Mouse (Mus musculus) frontal cortex, postnatal 14 days (tissue): ENCODE measurements around the gene Rps24.
"Not testable (repeated sequence)": the region's sequence is repeated elsewhere in the genome, so short reads cannot be mapped to it uniquely, and the experiment has no call there.

Source experiments
- DNase-seq, 2 experiments: peaks; one replicate each; pipeline ENCODE4 v3.0.0; 2022; ENCODE audit warnings: low spot score in 2 of 2

The Rps24 gene

DNA sequence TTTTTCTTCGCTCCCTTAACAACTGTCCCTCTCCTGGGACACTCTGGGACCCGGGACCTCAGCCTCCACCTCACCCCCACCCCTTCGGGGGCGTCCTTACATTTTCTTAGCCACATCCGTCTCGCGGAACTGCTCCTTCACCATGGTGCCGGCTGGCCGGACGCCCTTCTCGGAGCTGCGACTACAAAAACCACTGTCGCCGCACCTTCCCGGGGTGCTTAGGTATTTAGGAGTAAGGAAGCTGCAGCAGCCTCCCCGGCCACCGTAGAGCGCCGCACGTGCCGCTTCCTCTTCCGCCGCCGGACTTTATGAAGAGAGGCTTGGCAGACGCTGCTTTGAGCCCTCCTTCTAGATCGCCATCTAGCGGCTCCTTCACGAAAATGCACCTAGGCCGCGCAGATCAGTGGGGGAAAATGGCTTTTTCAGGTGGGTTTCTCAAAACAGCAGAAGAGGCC is at the start of gene Rps24, which contains the start of gene Polr3a:
TSS of gene Rps24 (plus strand) at position 353 of the 455 bp plus-strand sequence.
TSS of gene Polr3a (minus strand) at position 286 of the 455 bp plus-strand sequence.
- peak; percentile 87 for DNase-seq

DNA sequence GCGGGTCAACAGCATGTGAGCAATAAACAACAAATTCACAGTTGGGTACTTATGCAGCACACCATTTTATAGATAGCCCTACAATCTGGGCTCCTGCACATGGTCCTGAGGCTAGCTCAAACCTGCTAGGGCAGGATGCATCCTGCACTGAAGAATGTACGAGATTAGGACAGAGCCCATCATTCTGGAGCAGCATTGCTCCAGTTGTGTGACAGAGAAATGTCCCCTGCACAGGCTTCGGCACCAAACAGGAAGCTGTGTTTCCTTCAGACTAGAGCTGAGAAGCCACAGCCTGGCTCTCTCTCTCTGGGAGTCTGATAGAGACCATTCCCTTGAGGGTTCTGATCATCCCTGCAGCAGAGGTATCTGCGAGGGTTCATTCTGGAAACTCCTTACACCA is 43.4 kb upstream of the Rps24 start:
- DNase-seq: not testable (repeated sequence)

DNA sequence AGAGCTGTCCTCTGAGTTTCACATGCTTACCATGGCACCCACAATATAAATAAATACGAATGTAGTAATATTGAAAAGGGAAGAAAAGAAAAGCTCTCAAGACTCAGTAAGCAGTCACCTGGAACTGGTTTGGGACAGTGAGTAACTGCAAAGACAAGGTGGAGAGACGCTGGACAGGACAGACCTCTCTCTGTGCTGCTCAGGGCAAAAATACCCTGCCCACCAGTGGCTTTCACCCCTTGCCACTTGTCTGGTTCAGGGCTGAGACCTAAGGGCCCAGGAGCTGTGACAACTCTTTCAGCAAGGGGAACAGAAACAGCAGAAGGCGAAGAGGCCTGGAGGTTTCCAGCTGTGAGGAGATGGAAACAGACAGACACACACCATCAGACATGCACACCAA is 28.7 kb upstream of the Rps24 start:
- DNase-seq: no peak

DNA sequence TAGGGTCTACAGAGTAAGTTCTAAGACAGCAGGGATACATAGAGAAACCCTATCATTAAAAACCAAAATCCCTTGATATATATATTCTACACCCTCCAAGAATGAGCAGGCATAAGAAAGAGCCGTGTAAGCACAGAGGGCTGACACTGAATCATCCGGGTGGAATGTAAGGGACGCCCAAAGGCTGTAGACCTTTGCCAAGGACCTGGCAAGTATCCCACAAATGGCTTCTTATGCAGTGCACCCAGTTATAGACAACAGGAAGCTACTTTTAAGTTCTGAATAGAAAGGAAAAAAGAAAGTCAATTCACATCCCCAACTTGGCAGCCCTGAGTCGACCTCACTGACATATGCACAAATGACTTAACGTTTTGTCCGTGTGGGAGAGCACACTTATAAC is 18.1 kb upstream of the Rps24 start:
- DNase-seq: no peak

DNA sequence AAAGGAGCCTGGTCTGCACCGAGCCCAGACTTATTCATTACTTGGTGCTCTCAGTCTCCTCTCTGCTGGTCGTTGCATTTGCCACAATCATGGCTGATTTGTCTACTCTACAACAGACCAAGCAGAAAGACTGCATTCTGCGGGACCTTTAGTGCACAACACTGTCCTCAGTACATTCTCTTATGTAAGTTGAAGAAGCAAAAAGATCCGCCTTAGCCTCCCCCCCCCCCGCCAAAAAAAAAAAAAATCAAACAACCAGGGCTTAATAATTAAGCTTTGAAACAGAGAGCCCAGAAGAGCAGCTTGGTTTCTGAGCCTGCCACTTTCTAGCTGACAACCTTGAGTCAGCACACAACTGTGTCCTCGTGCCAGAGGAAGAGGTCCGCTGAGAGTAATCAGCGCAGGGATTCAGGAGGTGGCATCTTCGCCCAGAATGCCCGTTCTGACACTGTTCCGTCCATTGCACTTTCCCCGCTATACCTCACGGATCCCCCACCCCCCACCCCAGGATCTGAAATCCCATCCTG is 621 bp upstream of the Rps24 start:
- DNase-seq: no peak

DNA sequence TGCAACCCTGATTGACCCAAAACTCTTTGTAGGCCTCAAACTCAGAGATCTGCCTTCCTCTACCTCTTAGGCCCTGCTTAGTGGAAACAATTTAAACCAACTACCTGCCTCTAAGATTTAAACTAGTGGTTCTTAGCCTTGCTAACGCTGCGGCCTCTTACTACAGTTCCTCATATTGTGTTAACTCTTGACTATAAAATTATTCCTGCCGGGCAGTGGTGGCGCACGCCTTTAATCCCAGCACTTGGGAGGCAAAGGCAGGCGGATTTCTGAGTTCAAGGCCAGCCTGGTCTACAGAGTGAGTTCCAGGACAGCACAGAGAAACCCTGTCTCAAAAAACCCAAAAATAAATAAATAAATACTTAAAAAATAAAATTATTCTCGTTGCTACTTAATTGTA is 2.8 kb downstream of the Rps24 start:
- DNase-seq: not testable (repeated sequence)

DNA sequence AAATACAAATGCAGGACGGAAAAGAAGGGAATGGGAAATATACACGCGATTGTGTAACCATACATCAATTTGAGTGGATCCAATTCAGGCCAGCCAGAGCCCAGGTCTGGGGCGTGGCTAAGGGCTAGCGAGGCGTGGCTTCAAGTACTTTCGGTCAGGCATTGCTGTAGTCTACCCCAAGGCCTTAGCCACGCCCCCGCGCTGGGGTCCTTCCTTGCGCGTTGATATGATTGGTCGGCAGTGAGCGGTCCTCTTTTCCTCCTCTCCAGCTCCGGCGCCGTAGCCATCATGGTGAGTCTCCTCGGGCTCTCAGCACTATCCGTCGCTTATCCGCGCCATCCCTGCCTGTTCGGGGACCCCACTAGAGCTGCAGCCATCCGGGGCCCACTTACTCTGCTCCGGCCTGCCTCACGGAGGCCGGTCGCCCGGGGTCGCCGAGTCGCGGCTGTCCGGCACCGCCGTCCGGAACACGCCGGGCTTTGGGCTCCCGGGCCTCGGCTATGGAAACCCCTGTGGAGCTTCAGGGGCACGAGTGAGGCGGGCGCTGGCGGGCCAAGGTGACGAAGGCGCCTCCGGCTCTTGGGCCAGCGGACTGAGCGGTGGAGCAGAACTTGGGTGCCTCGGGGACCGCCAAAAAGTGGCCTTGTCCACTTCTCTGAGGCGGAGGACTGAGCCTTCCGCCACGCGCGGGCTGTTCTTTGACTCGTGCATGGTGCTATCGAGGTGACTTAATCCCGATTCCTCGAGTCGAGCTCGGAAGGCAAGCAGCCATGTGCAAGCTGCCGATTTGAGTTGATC is 3.7 kb downstream of the Rps24 start:
- DNase-seq: peak; percentile 96 to 99

DNA sequence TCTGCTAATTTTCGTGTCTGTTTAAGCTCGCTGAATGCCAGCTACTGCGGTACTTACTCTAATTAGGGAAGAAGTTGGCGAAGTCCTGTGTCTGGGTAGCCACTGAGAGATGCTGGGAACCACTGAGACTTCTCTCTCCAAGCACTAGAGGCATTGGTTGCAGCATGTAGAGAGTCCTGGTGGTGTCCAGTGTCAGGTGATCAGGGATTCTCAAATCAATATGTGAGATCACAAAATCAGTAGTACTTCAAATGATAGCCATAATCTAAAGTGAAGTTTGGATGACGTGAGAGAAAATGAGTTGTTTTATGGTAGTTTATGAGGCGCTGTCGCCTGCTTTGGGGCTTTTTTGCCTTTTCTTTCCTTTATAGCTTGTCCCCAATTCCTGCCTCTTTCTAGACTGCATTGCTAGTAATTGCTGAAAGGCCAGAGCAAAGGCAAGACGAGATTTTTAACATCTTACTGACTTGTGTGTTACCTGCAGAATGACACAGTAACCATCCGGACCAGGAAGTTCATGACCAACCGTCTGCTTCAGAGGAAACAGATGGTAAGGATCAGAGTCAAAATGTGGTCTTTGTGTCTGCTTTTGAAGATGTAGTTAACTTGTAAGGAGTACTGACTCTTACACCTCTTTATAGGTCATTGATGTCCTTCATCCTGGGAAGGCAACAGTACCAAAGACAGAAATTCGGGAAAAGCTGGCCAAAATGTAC is 4.5 kb downstream of the Rps24 start:
- DNase-seq: no peak

DNA sequence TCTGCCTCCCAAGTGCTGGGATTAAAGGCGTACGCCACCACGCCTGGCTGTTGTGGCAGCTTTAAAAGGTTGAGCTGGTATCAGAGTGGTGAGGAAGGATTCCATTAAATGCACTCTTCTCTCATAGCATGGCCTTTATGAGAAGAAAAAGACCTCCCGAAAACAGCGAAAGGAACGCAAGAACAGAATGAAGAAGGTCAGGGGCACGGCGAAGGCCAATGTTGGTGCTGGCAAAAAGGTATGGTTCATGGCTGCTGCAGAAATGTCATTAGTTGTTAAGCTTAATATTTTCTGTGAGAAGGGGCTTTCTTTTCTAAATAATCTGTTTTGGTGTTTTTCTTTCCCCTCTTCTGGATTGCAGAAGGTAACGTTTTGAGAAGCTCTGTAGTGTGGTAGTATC is 6.3 kb downstream of the Rps24 start:
- no peak for DNase-seq

DNA sequence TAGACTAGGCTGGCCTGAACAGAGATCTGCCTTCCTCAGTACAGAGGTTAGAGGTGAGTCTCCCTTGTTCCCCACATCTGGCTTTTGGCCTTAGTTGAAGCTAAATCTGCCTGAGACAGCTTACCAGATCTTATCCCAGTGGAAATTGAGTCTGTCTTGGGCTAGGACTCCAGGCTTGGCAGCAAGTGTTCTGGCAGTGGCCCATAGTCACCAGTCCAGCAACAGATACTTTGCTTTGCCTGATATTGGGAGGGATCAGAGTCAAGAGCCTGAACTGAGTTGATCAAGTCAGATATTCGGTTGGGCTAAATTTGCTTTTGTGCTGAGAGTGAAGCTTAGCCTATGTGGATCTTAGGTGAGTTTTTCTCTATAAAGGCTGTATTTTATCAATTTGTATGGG is 9.6 kb downstream of the Rps24 start:
- no peak for DNase-seq

DNA sequence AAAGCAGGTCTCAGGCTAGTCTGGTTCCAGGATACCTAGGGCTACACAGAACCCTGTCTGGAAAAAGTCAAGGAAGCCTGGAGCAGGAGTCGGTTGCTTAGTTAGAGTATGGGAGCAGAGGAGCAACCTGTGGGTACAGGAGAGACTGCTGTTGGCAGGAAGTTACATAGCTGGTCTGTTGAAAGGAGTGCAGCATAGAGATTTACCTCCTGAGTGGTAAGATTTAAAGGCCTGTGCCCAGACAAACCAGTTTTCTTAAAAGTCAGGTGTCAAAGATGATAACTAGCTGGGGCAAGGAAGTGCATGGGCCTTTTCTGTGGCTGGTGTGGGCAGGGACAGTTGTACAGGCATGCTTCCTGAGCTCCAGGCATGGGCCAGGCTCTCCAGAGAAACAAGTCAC is 10.5 kb downstream of the Rps24 start:
- DNase-seq: no peak

DNA sequence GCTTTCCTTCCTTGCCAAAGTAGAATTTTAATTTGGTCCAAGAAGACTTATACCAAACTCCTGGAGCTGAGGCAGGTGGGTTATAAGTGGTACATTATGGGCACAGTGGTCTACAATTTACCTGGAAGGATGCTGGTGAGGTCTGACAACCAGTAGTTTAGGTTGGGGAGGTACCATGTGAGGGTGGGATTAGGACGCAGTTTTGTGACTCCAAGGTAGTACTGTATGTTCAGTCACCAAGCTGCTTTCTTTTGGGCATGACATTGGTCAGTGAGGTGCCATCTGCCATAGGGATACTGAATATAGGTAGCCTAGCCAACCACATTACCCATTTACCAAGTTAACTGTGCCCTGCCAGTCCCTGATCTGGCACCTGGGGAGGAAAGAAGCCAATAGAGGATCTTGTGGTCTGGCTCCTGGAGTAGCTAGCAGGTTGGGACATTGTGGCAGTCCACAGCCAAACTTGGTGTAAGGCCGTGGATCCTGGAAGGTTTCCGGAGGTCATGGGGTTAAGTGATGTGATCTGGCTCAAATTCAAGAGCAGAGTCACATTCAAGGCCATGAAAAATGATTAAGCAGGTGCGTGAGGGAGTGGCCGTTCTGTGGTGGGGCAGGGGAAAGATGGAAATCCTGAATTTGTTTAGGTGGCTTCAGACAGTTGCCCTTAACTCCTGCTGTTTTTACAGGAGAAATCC is 11.8 kb downstream of the Rps24 start:
- DNase-seq: no peak

DNA sequence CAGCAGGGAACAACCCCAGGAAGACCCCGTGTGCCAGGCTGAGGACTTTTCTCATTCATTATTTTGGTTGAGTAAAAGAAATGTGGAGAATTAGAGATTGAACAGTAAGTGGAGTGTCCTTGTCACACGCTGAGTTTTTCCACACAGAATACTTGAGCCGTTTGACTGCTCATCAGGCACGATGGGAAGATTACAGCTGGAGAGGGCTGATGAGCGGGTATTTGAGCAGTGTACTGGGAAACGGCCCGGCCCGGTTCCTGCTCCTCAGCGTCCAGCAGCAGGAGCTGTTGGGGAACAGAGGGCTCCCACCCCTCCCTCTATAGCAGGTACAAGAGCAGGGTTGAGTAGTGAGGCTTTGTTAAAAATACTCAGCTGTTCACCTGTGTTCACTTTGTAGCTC is 12.6 kb downstream of the Rps24 start:
- no peak for DNase-seq

DNA sequence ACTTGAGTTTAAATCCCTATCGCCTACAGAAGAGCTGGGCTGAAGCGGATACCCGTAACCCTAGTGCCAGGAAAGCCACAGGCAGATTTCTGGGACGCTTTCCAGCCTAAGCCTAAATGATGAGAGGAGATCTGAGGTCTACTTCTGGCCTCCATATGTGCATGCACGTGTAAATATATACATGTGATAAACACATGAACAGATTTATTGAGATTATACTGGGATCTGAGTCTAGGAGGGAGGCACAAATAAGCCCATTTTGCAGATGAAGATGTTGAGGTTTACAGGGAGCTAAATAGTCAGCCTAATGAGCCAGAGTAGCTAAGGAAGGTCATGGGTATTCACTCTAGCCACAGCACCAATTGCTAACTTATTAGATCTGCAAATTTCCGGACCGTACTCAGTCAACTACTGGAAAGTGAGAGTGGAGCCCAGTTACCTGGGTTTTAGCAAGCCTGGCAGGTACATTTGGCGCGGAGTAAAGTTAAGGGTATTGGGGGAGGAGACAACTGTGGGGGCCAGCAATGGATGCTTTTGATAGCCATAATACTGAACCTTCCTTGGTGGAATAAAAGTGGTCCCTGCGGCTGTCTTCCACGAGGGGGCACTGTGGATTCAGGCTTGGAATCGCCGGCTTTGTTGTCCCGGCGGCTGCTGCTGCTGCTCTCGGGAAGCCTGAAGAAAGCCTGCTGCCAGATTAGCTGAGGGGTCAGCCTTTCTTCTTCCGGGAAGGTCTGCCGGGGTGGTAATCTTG is 13.3 kb downstream of the Rps24 start:
- DNase-seq: peak; percentile 65 to 87

DNA sequence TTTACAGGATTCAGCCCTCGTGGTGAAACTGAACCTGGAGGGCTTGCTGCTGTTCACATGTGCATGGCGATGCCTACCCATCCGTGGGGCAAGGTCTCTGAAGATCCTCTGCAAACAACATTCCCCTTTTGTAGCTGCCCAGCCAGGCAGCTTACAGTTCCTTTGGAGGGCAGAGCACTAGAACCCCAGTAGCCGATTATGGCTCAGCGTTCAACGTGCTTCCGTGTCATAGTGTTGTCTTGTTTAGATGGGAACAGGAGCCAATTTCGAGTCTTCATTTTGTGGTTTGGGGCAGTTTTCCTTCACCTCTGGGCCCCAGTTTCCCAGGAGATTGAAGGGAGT is 13.9 kb downstream of the Rps24 start:
- DNase-seq: no peak

DNA sequence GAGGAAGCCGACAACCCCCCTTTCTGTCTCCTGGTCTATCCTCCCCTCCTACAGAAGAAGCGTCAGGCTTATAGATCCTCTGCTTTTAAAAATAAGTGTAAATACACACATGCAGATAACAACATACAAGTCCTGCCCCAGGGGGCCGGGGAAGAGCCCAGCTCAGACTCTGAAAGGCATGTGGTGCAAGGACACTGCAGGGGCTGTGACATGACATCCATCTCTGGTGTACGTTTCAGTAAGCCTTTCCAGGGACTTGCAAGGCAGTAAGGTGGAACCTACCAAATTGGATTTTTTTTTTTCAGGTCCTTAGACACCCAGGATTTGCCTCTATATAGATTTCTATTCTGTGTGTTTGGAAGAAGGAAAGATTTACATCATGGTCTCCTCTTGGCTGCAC is 14.3 kb downstream of the Rps24 start:
- DNase-seq: no peak

DNA sequence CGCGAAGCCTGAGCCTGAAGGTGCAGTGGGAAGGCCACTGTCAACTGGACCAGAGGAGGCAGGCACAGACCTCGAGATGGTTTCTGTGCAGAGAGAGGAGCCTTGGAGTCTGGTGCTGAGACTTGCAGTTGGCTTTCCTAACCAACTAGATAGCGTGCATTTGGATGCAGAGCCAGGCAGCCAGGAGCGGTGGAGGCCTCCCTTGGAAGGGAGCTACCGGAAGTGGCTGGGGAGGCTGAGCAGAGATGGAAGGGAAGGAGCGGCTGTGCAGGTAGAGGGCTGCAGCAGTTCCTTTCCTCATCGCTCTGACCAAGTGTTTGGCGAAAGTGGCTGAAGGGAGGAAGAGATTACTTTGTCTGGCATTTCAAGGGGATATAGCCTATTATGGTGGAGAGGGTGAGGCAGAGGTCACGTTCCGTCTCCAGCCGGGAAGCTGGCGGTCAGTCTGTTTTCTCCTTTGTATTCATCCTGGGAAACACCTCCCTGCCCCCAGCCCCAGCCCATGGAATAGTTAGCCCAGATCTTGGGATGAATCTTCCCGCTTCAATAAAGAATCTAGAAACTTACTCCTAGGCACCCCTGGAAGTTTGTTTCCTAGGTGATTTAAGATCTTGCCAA is 20.6 kb downstream of the Rps24 start:
- DNase-seq: no peak

DNA sequence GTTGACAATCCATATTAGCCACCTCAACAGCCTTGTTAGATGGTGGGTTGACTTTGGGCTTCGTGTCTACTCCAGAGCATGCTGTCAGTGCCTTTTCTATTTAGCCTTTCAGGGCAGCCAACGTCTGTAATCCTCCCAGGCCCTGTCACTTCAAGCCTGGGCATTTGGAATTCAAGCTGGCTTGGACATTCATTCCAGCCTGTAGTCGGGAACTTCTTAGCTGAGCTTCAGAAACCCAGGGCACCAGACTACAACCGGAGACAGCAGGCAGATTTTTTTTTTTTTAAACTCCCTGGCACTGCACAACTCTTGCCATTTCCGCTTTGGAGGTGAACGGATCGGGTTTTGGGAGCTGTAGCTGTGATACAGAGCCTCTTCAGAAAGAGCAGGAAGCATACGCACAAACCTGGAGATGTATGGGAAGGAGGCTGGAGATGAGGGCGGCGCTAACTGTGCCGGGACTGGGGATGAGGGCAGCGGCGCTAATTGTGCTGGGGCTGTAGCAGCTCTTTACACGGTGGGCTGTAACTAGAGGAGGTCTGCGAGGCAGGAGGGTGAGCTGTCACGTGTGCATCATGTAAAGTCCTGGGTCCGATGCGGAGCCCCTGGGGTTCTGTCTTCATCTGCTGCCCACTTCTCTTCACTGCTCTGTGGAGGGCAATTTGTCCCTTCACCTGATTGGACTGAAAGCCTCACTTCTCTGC is 21.3 kb downstream of the Rps24 start:
- no peak for DNase-seq

DNA sequence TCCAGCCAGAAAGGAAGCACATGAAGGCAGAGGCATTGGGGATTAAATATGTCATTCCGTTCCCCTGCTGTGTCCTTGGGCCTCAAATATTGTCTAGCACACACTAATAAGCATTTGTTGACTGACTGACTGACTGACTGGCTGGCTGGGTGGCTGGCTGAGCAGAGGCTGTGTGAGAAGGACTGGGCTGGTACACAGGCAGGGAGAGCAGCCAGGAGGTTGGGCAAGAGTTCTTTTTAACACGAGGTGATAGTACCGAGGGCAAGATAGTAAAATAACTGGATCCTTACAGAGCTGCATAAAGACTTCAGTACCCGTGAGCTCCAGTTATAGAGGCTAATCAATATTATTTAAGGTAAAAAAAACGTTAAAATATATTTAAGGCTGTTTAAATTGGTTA is 22.6 kb downstream of the Rps24 start:
- no peak for DNase-seq

DNA sequence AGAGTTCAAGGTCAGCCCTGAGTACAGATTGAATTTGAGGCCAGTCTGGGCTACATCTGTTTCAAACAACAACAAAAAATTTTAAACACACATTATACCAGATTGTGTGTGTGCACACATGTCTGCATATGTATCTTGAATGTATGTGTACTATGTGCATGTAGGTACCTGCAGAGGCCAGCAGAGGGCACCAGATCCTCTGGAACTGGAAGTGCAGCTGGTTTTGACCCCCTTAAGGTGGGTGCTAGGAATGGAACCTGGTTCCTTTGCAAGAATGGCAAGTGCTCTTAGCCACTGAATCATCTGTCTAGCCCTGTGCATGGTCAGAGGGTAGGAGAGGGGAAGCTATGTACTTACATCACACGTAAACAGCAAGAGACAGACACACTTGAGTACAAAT is 23.3 kb downstream of the Rps24 start:
- DNase-seq: no peak

DNA sequence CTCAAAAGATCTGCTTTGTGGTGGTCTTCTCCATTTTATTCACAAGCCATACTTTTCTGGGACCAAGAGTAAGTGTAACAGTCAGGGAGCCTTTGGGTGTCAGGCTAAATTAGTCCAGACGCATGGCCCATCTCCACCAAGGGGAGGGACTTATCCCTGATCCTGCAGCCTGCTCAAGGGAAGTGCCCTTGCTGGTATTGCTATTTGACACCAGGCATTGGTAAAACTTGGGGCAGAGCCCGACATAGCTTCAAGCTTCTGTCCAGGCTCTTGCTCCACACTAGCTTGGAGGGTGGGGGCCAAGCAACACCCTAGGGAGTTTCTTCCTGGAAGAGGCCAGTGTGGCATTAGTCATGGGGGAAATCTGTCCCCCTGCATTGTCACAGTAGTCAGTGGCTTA is 23.8 kb downstream of the Rps24 start:
- DNase-seq: no peak
